Mouse (Mus musculus) heart, adult 2 months (tissue): Measurements from ENCODE around the gene Rffl.
A peak's percentile ranks its signal among the peaks of the same experiment; 100 is the strongest.

Source experiments
- CTCF ChIP-seq: fragments of 200-600 bp; IDR thresholded peaks from 2 replicates; pipeline ENCODE4 v1.8.1; 2022; ENCODE audit warnings: antibody characterized with exemption, mild to moderate bottlenecking, moderate library complexity
- POLR2A ChIP-seq: fragments of 200-500 bp; IDR thresholded peaks from 2 replicates; pipeline ENCODE4 v1.6.1; 2011; ENCODE audit warnings: mild to moderate bottlenecking, low read depth, low read length, control low read depth; ENCODE audit not compliant: insufficient read depth

DNA sequence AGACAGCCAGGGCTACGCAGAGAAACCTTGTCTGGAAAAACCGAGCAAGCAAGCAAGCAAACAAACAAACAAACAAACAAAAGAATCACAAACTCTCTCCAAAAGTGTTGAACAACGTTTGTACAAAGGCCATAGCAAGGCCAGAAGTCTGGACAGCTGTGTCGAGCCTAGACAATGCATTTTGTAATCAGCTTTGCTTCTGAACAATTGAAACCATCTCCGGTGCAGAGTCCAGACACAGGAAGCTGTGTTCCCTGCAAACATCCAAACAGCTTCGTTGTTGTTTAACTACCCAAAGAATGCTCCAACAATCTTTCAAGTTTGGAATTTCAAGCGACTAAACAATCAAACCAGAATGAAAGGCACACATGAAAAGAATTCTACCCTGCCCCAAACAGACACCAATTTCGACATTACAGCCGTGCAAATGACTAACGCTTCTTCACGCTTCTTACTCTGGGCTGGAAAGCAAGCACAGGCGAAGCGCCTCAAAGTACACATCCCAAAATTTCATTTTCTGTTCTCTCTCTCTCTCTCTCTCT lies 13.6 kb downstream of the Rffl start:
- TF ChIP-seq POLR2A (0 out of 2 replicates have a peak, but pooled peaks have one; percentile 20), CTCF (no peak)
